Mouse (Mus musculus) heart, postnatal 4 days (tissue): ENCODE measurements around the gene Cracr2b. TPM values are rescaled to one million over a fixed set of nuclear protein-coding genes. Genes with fewer than 3 reads are reported as not detected.

Experiments
- DNase-seq: peaks from one replicate; pipeline ENCODE4 v3.0.0; 2021
- total RNA-seq, 2 experiments: library from RNA; stranded (reverse); gene quantifications; 2 replicates each; pipeline ENCODE4 v1.2.3; 2021

Cracr2b gene
- total RNA-seq, 2 experiments from 2014 or later: 17.6 to 20.1 TPM

- DNase-seq: peak; percentile 97
Observed at GRCm38 (mm10) chr7:141454967-141455551, 5.8 kb upstream of the Cracr2b start, which contains the start of gene Pnpla2. TSS of gene Pnpla2 (plus strand) at chr7:141455198.

GRCm38 (mm10) chr7:141455610-141456314 lies 5.1 kb upstream of the Cracr2b start:
- peak; percentile 77 for DNase-seq

GRCm38 (mm10) chr7:141456739-141457138 lies 4.2 kb upstream of the Cracr2b start:
- no peak for DNase-seq

GRCm38 (mm10) chr7:141457236-141457635 lies 3.7 kb upstream of the Cracr2b start:
- no peak for DNase-seq

- DNase-seq: peak; percentile 73
Observed at GRCm38 (mm10) chr7:141457986-141458660, 2.8 kb upstream of the Cracr2b start.

GRCm38 (mm10) chr7:141458661-141459060 lies 2.2 kb upstream of the Cracr2b start:
- DNase-seq: peak; percentile 14

- DNase-seq: peak; percentile 20
Observed at GRCm38 (mm10) chr7:141459301-141459711, 1.6 kb upstream of the Cracr2b start.

- DNase-seq: no peak
Observed at GRCm38 (mm10) chr7:141460001-141460390, 898 bp upstream of the Cracr2b start.

GRCm38 (mm10) chr7:141461521-141462332 lies 833 bp downstream of the Cracr2b start:
- DNase-seq: peak; percentile 55

GRCm38 (mm10) chr7:141462333-141462821 lies 1.5 kb downstream of the Cracr2b start:
- DNase-seq: no peak

- peak; percentile 73 for DNase-seq
Observed at GRCm38 (mm10) chr7:141463824-141464602, 3.1 kb downstream of the Cracr2b start.

GRCm38 (mm10) chr7:141464603-141465201 lies 3.8 kb downstream of the Cracr2b start:
- no peak for DNase-seq

- DNase-seq: no peak
Observed at GRCm38 (mm10) chr7:141465388-141466044, 4.6 kb downstream of the Cracr2b start.

GRCm38 (mm10) chr7:141466045-141466394 lies 5.1 kb downstream of the Cracr2b start:
- DNase-seq: no peak

GRCm38 (mm10) chr7:141466607-141467148 lies 5.8 kb downstream of the Cracr2b start:
- no peak for DNase-seq

- DNase-seq: peak; percentile 93
Observed at GRCm38 (mm10) chr7:141467230-141468030, 6.5 kb downstream of the Cracr2b start, which contains the start of gene Cd151. TSS of gene Cd151 (plus strand) at chr7:141467392.

- DNase-seq: no peak
Observed at GRCm38 (mm10) chr7:141468164-141468521, 7.2 kb downstream of the Cracr2b start.

GRCm38 (mm10) chr7:141468522-141469211 lies 7.8 kb downstream of the Cracr2b start:
- peak; percentile 78 for DNase-seq

- DNase-seq: no peak
Observed at GRCm38 (mm10) chr7:141469352-141469751, 8.5 kb downstream of the Cracr2b start.
